Mouse (Mus musculus) gastrocnemius, postnatal 25 days (tissue): Measurements from ENCODE around the gene Ajuba. TPM values are rescaled to one million over a fixed set of nuclear protein-coding genes. Genes with fewer than 3 reads are reported as not detected.

Source experiments
- DNase-seq: peaks from one replicate; pipeline ENCODE4 v3.0.0; 2022
- microRNA-seq, 2 experiments: library from miRNA; unstranded; fragments of <30 nt; microRNA quantifications; one replicate each; pipeline ENCODE4 v1.2.0; 2021; ENCODE audit warnings: borderline replicate concordance in 2 of 2
- total RNA-seq, 2 experiments: library from RNA; stranded (reverse); gene quantifications; 1 replicate in 1 of 2; 2 replicates in 1 of 2; pipeline ENCODE4 v1.2.3; 2021

The Ajuba gene
- total RNA-seq, 2 experiments from 2014 or later = 2.3 to 2.6 TPM

- no peak for DNase-seq
Observed at GRCm38 (mm10) chr14:54544703-54545102, 32.7 kb downstream of the Ajuba start.

DNA sequence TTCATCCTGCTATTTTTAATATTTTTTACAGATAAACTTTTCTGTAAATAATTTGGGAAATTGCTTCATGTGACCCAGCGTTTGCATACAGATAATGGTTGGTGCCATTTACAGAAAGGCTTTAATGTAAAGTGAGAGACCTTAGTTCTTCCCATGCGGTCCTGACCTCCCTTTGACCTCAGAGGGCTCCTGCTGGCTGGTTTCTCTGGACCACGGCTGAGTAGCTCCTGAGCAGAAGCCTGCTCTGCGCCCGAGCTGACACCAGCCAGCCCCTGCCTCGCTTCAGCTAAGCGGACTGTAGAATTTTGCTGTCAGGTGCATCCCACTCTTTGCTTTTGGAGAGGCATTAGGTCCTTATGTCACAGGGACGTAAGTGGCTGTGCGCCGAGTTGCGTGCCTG, 36.6 kb downstream of the Ajuba start:
- DNase-seq = no peak

- no peak for DNase-seq
Observed at GRCm38 (mm10) chr14:54538580-54538979, 38.8 kb downstream of the Ajuba start.

GRCm38 (mm10) chr14:54528446-54529111, 48.8 kb downstream of the Ajuba start:
- DNase-seq = peak; percentile 56

GRCm38 (mm10) chr14:54528007-54528393, 49.4 kb downstream of the Ajuba start:
- no peak for DNase-seq

DNA sequence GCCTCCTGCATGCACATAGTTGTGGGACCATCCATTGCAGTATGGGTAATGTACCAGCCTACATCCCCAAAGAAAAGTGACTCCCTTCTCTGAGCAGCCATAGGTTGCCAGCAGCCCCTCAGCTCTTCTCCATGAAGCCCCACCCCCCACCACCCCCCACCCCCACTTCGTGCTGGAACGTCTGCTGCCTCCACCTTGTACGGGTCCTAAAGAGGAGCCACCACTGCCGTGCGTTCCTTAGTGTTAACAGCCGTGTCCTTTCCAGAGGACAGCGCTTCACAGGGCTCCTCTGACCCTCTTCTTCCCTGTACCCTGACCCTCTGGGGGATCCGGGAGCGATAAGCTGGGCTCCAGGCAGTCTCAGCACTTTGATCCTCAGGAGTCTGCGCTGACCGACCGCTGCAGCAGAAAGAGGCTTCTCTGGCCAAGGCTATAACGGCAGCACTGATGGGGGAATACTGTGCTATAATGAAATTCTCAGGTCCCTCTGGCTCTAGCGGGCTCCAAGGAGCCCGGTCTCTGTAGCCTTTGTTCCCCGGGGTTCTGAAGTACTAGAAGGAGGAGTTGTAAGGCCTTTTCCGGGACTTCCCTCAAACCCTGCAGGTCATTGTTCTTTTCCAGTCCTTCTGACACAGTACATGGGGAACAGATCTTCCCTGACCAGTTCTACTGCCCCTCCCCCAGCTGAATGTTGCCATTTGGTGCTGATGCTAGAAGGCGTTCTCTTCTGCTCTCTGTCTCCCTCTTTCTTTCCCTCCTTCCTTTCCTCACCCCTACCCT, 49.9 kb downstream of the Ajuba start:
- DNase-seq = no peak

DNA sequence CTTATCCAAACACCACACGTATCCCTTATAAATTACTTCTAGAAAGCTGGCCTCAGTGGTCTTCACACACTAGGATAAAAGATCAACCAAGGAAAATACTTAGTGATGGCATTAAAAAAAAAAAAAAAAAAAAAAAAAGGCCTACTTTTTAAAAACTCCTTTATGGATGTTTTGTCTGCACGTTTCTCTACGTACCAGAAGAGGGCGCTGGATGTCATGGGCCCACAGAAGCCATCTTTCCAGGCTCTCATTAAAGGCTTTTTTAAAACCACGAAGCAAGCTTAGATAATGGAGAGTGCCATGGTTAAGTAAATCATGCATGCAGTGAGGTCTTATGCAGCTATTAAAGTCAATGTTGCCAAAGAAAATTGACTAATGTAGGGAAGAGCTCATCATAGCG, 53.8 kb downstream of the Ajuba start:
- no peak for DNase-seq

Small RNA genes lying within 50 kb of the gene (microRNA-seq; reads per million reads assigned to microRNA genes)
- gene Mir686 = 0 reads per million in 2 experiments

Other genes starting within 250 kb of the Ajuba start
- gene Oxa1l, start 216.7 kb downstream of the Ajuba start, total RNA-seq = 10 to 100 TPM; 54.0 to 56.3 TPM
- 1 to 10 TPM; 1.9 to 2.1 TPM for gene Slc7a7, start 159.8 kb downstream of the Ajuba start, total RNA-seq
- 10 to 100 TPM; 94.2 to 95.6 TPM for gene Mrpl52, start 150.6 kb downstream of the Ajuba start, total RNA-seq
- 10 to 100 TPM; 15.8 to 17.1 TPM for gene Mmp14, start 145.9 kb downstream of the Ajuba start, total RNA-seq
- gene Lrp10, start 113.4 kb downstream of the Ajuba start, total RNA-seq = 10 to 100 TPM; 26.8 to 38.9 TPM
- not detected for gene Rem2, start 101.5 kb downstream of the Ajuba start, total RNA-seq
- gene Prmt5, start 60.0 kb downstream of the Ajuba start, total RNA-seq = 10 to 100 TPM; 26.5 to 28.6 TPM
- gene Haus4, start 22.9 kb downstream of the Ajuba start, total RNA-seq = 1 to 10 TPM; 2.8 to 3.8 TPM
- 1 to 10 TPM; 2.9 to 3.4 TPM for gene 4931414P19Rik, start 28.4 kb upstream of the Ajuba start, total RNA-seq
- 100 to 1,000 TPM; 175 to 184 TPM for gene Psmb5, start 40.5 kb upstream of the Ajuba start, total RNA-seq
- not detected for gene Psmb11, start 43.9 kb upstream of the Ajuba start, total RNA-seq
- gene Gm17606, start 63.4 kb upstream of the Ajuba start, total RNA-seq = not detected
- gene Cdh24, start 63.8 kb upstream of the Ajuba start, total RNA-seq = under 1 TPM; 0.28 to 0.38 TPM
- gene 1700123O20Rik, start 108.7 kb upstream of the Ajuba start, total RNA-seq = 10 to 100 TPM in 1 of 2 experiments, 1 to 10 TPM in 1; 8.4 to 10.0 TPM
- gene Acin1, start 109.4 kb upstream of the Ajuba start, total RNA-seq = 10 to 100 TPM; 61.2 to 78.1 TPM
- gene Gm29776, start 121.3 kb upstream of the Ajuba start, total RNA-seq = not detected
- not detected for gene Cebpe, start 134.6 kb upstream of the Ajuba start, total RNA-seq
- gene Slc7a8, start 204.4 kb upstream of the Ajuba start, total RNA-seq = 10 to 100 TPM; 12.3 to 13.0 TPM
- 1 to 10 TPM; 1.3 to 2.0 TPM for gene Rnf212b, start 236.6 kb upstream of the Ajuba start, total RNA-seq